Mouse (Mus musculus): ENCODE measurements at regions not wholly inside any gene's neighbourhood (a gene's known extent, or its start where the extent isn't known, plus 50 kb on each side); places are given as distances from the start of the nearest gene placed in this dataset.

- DNase-seq = no peak
Measured at GRCm38 (mm10) chr2:47424910-47425309, 1389.0 kb upstream of the Acvr2a start.

DNA sequence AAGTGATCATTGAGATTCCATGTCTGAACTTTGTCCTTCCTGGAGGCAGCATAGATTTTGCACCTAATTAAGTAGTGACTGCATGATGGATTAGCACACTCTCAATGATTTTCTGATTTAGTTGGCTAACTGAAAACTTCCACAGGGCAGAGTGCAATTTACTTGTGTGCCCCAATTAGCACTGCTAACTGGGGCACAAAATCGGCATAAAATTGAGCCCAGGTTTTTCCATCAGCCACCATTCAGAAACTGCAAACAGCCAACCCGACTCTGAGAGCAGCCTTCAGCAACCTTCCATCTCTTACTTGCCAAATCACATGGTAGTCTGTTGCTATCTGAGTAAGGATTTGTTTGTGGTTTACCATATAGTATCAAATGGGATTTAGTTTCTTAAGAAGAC lies 1384.1 kb upstream of the Acvr2a start:
- no peak for DNase-seq

DNA sequence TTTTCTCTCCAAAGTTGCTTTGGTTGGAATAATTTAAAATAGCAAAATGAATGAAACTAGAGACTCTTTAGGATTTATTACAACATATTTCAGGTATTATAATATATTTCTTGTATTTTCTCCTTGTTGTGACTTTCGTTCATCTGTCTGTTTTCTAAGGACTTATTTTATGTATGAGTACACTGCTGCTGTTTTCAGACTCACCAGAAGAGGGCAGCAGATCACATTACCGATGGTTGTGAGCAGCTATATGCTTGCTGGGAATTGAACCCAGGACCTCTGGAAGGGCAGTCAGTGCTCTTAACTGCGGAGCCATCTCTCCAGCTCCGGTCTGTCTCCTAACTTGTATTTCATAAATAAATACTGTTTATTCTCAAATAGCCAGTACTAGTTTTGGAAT lies 1347.9 kb upstream of the Acvr2a start:
- no peak for DNase-seq

GRCm38 (mm10) chr2:47491874-47492539 lies 1321.9 kb upstream of the Acvr2a start:
- DNase-seq = peak; percentile 47

Data from lung, postnatal 10 days (tissue).